Mouse (Mus musculus) CD4-positive, CD25-positive, alpha-beta regulatory T cell, adult 9 weeks (primary cell): ENCODE measurements around the gene Kmt2d. TPM values are rescaled to one million over a fixed set of nuclear protein-coding genes. Genes with fewer than 3 reads are reported as not detected.

ENCODE experiments used
- polyA plus RNA-seq: library from polyadenylated mRNA; unstranded; fragments of 100-300 nt; shearing (Covaris generic); gene quantifications from one replicate; pipeline ENCODE4 v1.2.1, GENCODE M21; 2017

Gene Kmt2d
- polyA plus RNA-seq = 26.5 TPM

DNA sequence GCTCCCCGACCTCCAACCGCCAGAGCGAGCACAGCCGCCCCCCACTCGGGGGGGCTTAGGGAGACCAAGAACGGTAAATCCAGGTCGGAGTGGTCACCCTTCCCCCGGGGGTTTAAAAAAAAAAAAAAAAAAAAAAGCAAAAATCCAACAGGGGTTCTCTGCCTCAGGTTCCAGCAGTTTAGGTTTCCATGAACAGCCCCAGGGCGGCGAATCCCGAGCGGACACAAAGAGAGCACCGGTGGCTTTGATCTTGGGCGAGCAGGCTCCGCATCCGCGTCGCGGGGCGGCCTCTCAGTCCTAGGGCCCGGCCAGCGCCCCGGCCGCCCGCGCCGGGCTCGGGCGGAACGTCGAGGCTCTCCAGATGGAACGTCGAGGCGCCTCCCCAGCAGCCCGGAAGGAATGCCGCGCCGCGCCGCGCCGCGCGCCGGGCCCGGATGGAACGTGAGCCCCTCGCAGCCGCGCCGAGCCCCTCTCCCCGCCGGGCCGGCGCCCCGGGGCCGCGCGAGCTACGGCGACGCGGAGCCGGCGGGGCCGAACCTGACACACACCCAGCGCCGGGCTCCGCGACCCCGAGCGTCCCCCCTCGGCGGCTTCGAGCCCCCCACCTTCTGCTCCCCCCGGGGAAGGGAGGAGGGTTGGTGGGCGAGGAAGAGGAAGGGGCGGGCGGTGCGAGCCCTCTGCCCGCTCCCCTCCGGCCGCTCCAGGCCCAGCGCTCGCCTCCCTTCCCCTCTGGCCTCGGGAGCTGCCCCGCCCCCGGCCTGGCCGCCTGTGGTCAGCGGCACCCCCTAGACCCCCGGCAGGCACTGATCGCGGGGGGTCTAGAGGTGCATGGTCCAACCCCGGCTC is at the start of gene Kmt2d:
Gene Kmt2d (minus strand): TSS at position 135 of the 846 bp plus-strand sequence.

GRCm38 (mm10) chr15:98917538-98918498 is 46.8 kb upstream of the Kmt2d start, which contains the start of gene Lmbr1l:
TSS of gene Lmbr1l (minus strand) at chr15:98918231.

DNA sequence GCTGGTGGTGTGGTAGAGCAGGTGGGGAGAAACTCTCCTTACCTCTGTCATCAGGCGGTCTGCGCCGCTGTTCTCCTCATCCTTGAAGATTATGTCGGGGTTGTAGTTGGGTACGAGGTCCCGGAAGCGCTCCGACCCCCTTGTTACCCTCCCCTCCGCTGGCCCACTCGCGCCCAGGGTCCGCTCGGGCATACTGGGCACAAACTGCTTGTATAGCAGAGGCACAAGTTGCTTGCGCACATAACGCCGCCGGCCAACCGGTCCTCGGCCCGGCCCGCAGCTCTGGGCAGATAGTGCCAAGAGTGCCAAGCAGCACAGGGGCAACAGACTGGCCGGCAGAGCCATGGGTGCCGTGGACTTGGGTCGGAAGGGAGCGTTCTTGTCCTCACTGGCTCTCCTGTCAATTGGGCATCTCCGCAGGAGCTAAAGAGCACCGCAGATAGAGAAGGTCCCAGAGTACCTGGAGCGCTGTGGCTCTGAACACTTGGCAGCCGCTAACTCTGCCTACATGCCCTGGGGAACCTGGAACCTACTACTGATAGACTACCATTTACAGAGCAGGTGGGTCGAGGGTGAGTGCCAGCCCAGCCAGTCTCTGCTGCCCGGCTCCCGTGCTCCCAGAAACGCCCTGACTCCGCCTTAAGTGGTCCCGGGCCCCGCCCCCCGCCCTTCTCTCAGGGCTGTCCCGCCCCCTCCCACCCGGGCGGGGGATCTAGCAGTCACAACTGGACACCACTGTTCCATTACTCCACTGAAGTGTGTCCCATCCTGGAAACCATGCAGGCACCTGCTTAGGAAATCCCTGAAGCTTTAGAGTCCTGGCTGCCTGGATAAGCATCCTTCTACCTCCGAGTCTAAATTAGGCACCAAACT is 27.2 kb upstream of the Kmt2d start, which contains the start of gene Dhh:
Gene Dhh (minus strand): TSS at position 613 of the 873 bp plus-strand sequence.

GRCm38 (mm10) chr15:98893940-98894745 is 23.1 kb upstream of the Kmt2d start, which contains the start of gene Rhebl1:
TSS of gene Rhebl1 (minus strand) at chr15:98894540.

DNA sequence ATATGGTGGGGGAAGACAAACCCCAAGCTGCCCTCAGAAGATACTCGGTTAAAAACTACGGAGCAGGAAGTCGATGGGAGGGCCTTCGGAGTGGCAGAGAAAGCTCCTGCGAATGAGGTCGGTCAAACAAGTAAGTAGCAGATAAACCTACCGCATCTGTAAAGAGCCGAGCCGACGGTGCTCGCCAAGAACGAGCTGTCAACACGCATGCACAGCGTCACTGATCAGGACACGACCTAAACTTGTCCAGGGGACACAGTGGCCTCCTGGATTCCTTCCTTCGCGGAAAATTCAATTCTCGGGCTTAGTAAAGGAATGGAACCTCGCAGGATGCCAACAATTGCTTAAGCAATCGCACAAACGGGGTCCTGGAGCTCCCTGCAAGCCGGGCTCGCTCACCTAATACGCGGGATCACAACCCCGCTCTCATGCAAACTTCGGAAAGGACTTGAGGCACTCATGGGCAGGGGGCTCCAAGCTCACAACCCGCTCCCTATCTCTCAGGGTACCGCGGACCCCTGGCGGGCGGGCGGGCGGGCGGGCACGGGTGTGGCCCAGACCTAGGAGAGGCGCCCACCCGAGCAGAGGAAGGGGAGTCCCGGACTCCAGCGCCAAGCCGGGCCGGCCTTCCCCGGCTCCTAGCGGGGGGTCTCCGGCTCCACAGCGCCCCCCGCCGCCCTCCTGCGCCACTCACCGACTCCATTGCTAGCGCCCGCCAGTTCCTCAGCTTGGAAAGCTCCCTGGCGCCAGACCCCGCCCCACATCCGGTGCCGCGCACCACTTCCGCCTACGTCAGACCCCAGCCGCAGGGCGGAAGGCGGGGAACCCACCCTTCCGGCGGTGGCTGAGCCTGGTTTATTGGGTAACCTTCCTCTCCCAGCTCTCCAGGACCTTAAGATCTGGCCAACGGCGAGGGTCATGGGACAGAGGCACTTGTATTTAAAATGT is 40.0 kb downstream of the Kmt2d start, which contains the start of gene Prkag1:
Gene Prkag1 (minus strand): TSS at position 786 of the 948 bp plus-strand sequence.

DNA sequence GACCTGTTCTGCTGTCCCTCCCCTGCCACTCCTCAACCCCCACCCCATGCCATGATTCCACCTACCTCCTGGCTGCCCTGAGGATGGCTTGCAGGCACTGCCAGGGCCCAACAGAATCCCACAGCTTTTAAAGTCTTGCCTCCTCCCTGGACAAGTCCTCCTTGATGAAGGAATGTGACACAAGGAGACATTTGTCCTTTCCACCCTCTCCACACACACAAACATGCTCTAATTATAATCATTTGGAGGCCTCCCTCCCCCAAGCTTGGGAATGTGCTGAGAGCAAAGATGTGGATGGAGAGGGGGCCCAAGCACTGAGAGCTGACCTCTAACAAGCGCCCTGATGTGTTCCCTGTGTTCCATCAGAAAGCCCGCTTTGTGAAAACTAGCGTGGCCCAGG is 61.6 kb downstream of the Kmt2d start, which contains the start of gene Ddn:
Gene Ddn (minus strand): TSS at position 101 of the 400 bp plus-strand sequence.

DNA sequence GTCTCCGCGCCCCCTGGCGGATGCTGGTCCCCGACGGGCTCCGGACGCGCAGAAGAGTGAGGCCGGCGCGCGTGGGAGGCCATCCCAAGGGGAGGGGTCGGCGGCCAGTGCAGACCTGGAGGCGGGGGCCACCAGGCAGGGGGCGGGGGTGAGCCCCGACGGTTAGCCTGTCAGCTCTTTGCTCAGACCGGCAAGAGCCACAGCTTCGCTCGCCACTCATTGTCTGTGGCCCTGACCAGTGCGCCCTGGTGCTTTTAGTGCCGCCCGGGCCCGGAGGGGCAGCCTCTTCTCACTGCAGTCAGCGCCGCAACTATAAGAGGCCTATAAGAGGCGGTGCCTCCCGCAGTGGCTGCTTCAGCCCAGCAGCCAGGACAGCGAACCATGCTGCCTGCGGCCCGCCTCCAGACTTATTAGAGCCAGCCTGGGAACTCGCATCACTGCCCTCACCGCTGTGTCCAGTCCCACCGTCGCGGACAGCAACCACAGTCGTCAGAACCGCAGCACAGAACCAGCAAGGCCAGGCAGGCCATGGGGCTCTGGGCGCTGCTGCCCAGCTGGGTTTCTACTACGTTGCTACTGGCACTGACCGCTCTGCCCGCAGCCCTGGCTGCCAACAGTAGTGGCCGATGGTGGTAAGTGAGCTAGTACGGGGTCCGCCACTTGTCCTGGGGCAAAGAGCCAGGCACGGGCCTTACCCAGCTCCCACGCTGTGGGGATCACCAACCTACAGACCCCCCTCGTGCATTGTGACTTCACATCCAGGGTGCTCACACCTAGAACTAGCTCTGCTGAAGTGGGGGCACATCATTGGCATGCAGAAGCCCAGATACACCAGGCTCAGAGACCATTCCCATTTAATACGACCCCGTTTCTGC is 81.1 kb downstream of the Kmt2d start, which contains the start of gene Wnt1:
Gene Wnt1 (plus strand): TSS at position 197 of the 875 bp plus-strand sequence.

Other genes with a start within 250 kb of the Kmt2d start
- gene Cacnb3, start 240.4 kb downstream of the Kmt2d start, polyA plus RNA-seq = 0.11 TPM
- gene Ddx23, start 208.3 kb downstream of the Kmt2d start, polyA plus RNA-seq = 32.3 TPM
- gene Rnd1, start 193.7 kb downstream of the Kmt2d start, polyA plus RNA-seq = 1.6 TPM
- not detected for gene Ccdc65, start 163.0 kb downstream of the Kmt2d start, polyA plus RNA-seq
- 0.24 TPM for gene Fkbp11, start 143.0 kb downstream of the Kmt2d start, polyA plus RNA-seq
- 35.9 TPM for gene Arf3, start 108.0 kb downstream of the Kmt2d start, polyA plus RNA-seq
- not detected for gene Wnt10b, start 93.1 kb downstream of the Kmt2d start, polyA plus RNA-seq
- gene Wnt1, start 81.3 kb downstream of the Kmt2d start, polyA plus RNA-seq = not detected
- gene Ddn, start 61.7 kb downstream of the Kmt2d start, polyA plus RNA-seq = not detected
- gene Prkag1, start 39.7 kb downstream of the Kmt2d start, polyA plus RNA-seq = 156 TPM
- gene Rhebl1, start 23.3 kb upstream of the Kmt2d start, polyA plus RNA-seq = 23.2 TPM
- 0.09 TPM for gene Dhh, start 27.3 kb upstream of the Kmt2d start, polyA plus RNA-seq
- gene Lmbr1l, start 47.0 kb upstream of the Kmt2d start, polyA plus RNA-seq = 82.5 TPM
- gene Tuba1b, start 63.4 kb upstream of the Kmt2d start, polyA plus RNA-seq = 486 TPM
- gene Gm49450, start 82.3 kb upstream of the Kmt2d start, polyA plus RNA-seq = not detected
- gene Tuba1a, start 82.5 kb upstream of the Kmt2d start, polyA plus RNA-seq = 212 TPM
- 75.2 TPM for gene Tuba1c, start 158.7 kb upstream of the Kmt2d start, polyA plus RNA-seq
- gene Prph, start 184.0 kb upstream of the Kmt2d start, polyA plus RNA-seq = not detected
- 0.81 TPM for gene Troap, start 203.4 kb upstream of the Kmt2d start, polyA plus RNA-seq
- not detected for gene C1ql4, start 216.6 kb upstream of the Kmt2d start, polyA plus RNA-seq
- not detected for gene Dnajc22, start 222.0 kb upstream of the Kmt2d start, polyA plus RNA-seq